Mouse (Mus musculus) thymus, adult 2 months (tissue): ENCODE data around the gene H13.

Source experiments
- CTCF ChIP-seq: fragments of 200-500 bp; IDR thresholded peaks from 2 replicates; pipeline ENCODE4 v1.5.1; 2012; ENCODE audit warnings: mild to moderate bottlenecking, control low read depth, low read length, moderate library complexity, borderline replicate concordance; ENCODE audit not compliant: control insufficient read depth, poor library complexity, insufficient read depth; ENCODE audit errors: extremely low read depth
- POLR2A ChIP-seq: fragments of 200-500 bp; IDR thresholded peaks from 2 replicates; pipeline ENCODE4 v1.6.1; 2012; ENCODE audit warnings: mild to moderate bottlenecking, low read length, control low read depth, moderate library complexity; ENCODE audit not compliant: control insufficient read depth, poor library complexity, insufficient read depth; ENCODE audit errors: extremely low read depth

- TF ChIP-seq POLR2A (no peak), CTCF (no peak)
Observed at GRCm38 (mm10) chr2:152723651-152724331, 54.5 kb downstream of the H13 start.
